ENCODE assay signal across 8 mouse cellular contexts in genomic region chr7:78579461-78580234, GRCm38 (mm10).
DNase-seq lines count a peak whose midpoint lies in the region; ATAC-seq and TF ChIP-seq lines count a peak whose summit lies in the region.

No protein-coding gene starts in this region.

- peak overlapping the region; percentile 87 for H3K4me2 ChIP-seq in neural tube, embryonic 13.5 days

- no peaks in the 10 kb centered on the region for H3K9me3 ChIP-seq in embryonic facial prominence, embryonic 10.5 days
- no peaks in the 10 kb centered on the region for H3K9me3 ChIP-seq in neural tube, embryonic 13.5 days

- H3K27me3 ChIP-seq in embryonic facial prominence, embryonic 10.5 days (replicated peaks; ENCODE audit: low read depth, poor library complexity, severe bottlenecking) = peaks cover 100% of the 10 kb centered on the region
- H3K27me3 ChIP-seq in neural tube, embryonic 13.5 days = peaks cover 42% of the 10 kb centered on the region; the same call in 1 of the 2 replicates

- peaks cover 32% of the 10 kb centered on the region for H3K4me1 ChIP-seq in embryonic facial prominence, embryonic 10.5 days
- H3K4me1 ChIP-seq in neural tube, embryonic 13.5 days (replicated peaks) = peaks cover 35% of the 10 kb centered on the region

- no peak overlapping the region for H3K27ac ChIP-seq in gastrocnemius, adult 2 months
- no peak overlapping the region for H3K27ac ChIP-seq in embryonic facial prominence, embryonic 10.5 days (replicated peaks)
- H3K27ac ChIP-seq in neural tube, embryonic 13.5 days (replicated peaks) = peak overlapping the region; percentile 95

- peak overlapping the region; percentile 89 for H3K9ac ChIP-seq in neural tube, embryonic 13.5 days

- TF ChIP-seq CTCF in gastrocnemius, adult 2 months (IDR thresholded peaks at IDR 0.05) = no peak

- no peaks in the 10 kb centered on the region for H3K36me3 ChIP-seq in embryonic facial prominence, embryonic 10.5 days (replicated peaks)
- no peaks in the 10 kb centered on the region for H3K36me3 ChIP-seq in neural tube, embryonic 13.5 days

- H3K4me3 ChIP-seq in gastrocnemius, adult 2 months = peak overlapping the region; percentile 65
- H3K4me3 ChIP-seq in embryonic facial prominence, embryonic 10.5 days = peak overlapping the region; percentile 66
- peak overlapping the region; percentile 77 for H3K4me3 ChIP-seq in neural tube, embryonic 13.5 days

- 4% methylated on average over 13 of the region's 13 CpGs for WGBS in embryonic facial prominence, embryonic 10.5 days
- WGBS in neural tube, embryonic 13.5 days = 1% methylated on average over 13 of the region's 13 CpGs

- intact Hi-C loops in gastrocnemius, adult 2 months (cut with DNase I) = no loop called here

- ATAC-seq in neural tube, embryonic 13.5 days (ENCODE audit: low read depth) = no peak

- no peak for DNase-seq in gastrocnemius, adult 2 months
- no peak for DNase-seq in gastrocnemius, postnatal 25 days
- DNase-seq in ovary, postnatal 36 days (ENCODE audit: low spot score) = peak; percentile 17
- DNase-seq in ovary, postnatal 10 days (ENCODE audit: low spot score) = no peak
- peak; percentile 41 for DNase-seq in embryonic facial prominence, embryonic 10.5 days (ENCODE audit: low spot score)
- peak; percentile 34 for DNase-seq in induced T-regulatory cell, adult 2 months (ENCODE audit: low read depth)
- DNase-seq in ovary, postnatal 14 days (ENCODE audit: low spot score) = no peak

Comparison
In these comparisons a context has a peak if more than half of its experiments do, and no peak if none do; other contexts are left out.
1. DNase-seq: peak in ovary, postnatal 36 days (single experiment), embryonic facial prominence, embryonic 10.5 days (single experiment) and induced T-regulatory cell, adult 2 months (single experiment); none in gastrocnemius, adult 2 months (single experiment), gastrocnemius, postnatal 25 days (single experiment), ovary, postnatal 10 days (single experiment) and ovary, postnatal 14 days (single experiment).
2. Peak in every context shown above with its lines, with median percentiles within 50 percentile points of each other: H3K4me3 ChIP-seq.